Mouse (Mus musculus): ENCODE data around the gene Myo18a. TPM values are rescaled to one million over a fixed set of nuclear protein-coding genes. Genes with fewer than 3 reads are reported as not detected.

Gene Myo18a
- polyA plus RNA-seq, 1 experiment from 2014 or later: 38.2 TPM

- no peaks in the 10 kb centered on the region for H3K36me3 ChIP-seq (ENCODE audit: poor library complexity, severe bottlenecking)
- no peak within 1 kb of the TSS for H3K4me2 ChIP-seq
- H3K9me3 ChIP-seq (replicated peaks): no peaks in the 10 kb centered on the region
- H3K9ac ChIP-seq: no peak within 1 kb of the TSS
- WGBS: 86% methylated on average over 5 of the region's 5 CpGs
- no peaks in the 10 kb centered on the region for H3K27me3 ChIP-seq
- no peak for ATAC-seq
- H3K27ac ChIP-seq: peak within 1 kb of the TSS; percentile 70
- H3K4me1 ChIP-seq: peaks cover 74% of the 10 kb centered on the region
- no peak within 1 kb of the TSS for H3K4me3 ChIP-seq
These were observed 24.7 kb downstream of the Myo18a start, which contains the start of gene Gm10277 for GRCm38 (mm10) chr11:77787707-77788106. Gene Gm10277, minus strand, starts transcription at chr11:77787747.

DNA sequence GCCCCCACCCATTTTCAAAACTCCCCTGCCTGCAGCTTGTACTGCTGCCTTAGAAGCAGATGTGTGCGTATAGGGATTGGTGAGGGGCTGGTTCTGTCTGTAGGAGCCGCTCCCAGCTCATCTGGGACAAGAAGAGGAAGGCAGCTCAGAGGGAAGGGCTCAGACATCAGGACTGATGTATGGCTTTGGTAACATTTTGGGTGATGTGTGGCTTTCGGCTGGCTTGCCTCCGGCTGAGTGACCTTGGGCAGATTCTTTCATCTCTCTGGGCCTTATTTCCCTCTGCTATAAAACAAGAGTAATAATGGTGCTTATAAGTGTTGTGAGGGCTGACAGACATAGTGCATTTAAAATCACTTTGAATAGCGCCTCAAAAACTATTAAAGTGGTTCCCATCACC, 26.5 kb downstream of the Myo18a start:
- Histone ChIP-seq H3K9ac (no peak overlapping the region), H3K4me1 (peaks cover 65% of the 10 kb centered on the region), H3K27me3 (no peaks in the 10 kb centered on the region), H3K9me3 (replicated peaks) (no peaks in the 10 kb centered on the region), H3K4me3 (no peak overlapping the region), H3K27ac (no peak overlapping the region), H3K4me2 (no peak overlapping the region), H3K36me3 (ENCODE audit: poor library complexity, severe bottlenecking) (no peaks in the 10 kb centered on the region)
- ATAC-seq: no peak
- 89% methylated on average over 5 of the region's 5 CpGs for WGBS

DNA sequence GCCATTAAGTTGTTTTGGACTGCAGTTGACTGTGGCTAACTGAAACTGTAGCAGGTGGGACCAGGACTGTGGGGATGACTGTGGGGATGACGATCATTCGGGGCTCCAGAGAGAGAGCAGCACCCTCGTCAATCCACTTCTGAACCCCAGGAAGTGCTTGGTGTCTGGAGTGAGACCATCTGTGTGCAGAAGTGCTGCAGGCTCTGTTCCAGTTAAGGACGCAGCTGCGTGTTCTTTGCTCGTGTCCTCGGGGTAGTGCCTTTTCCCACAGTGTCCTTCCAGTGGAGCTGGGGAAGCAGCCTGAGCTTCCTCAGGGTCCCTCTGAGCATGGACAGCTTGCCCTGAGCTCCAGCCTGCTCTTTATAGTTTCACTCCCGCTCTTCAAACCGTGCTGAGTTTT, 27.2 kb downstream of the Myo18a start:
- 59% methylated on average over 9 of the region's 9 CpGs for WGBS
- Histone ChIP-seq H3K4me2 (no peak overlapping the region), H3K36me3 (ENCODE audit: poor library complexity, severe bottlenecking) (no peaks in the 10 kb centered on the region), H3K4me1 (peaks cover 57% of the 10 kb centered on the region), H3K9me3 (replicated peaks) (no peaks in the 10 kb centered on the region), H3K27ac (peak overlapping the region; percentile 91), H3K9ac (peak overlapping the region; percentile 61), H3K27me3 (no peaks in the 10 kb centered on the region), H3K4me3 (no peak overlapping the region)
- no peak for ATAC-seq

DNA sequence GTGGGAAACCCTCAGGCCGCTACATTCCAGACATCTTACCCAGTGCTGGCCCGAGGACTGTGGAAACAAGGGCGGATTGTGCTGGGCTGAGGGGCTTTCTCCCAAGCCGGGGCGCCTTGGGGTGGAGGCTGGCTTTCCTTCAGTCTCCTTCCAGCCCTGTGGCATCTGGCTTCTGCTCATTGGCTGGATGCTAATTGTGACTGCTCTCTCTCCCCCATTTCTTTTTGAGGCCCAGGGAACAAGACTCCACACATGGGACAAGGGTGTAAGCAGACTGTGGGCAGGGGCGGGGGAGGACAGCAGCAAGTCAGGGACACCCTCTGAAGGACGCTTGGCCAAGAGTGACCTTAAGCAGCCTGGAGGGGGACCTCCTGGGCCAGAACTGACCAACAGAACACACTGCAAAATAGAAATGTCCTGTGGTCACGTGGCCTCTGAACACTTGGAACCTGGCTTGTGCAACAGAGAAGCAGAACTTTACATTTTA, 28.2 kb downstream of the Myo18a start:
- H3K27ac ChIP-seq: peak overlapping the region; percentile 91
- H3K36me3 ChIP-seq (ENCODE audit: poor library complexity, severe bottlenecking): no peaks in the 10 kb centered on the region
- H3K4me3 ChIP-seq: no peak overlapping the region
- ATAC-seq: peak; percentile 47
- H3K9me3 ChIP-seq (replicated peaks): no peaks in the 10 kb centered on the region
- H3K4me2 ChIP-seq: peak overlapping the region; percentile 18; the same call in 1 of the 2 replicates
- peak overlapping the region; percentile 61 for H3K9ac ChIP-seq
- no peaks in the 10 kb centered on the region for H3K27me3 ChIP-seq
- 28% methylated on average over 8 of the region's 8 CpGs for WGBS
- H3K4me1 ChIP-seq: peaks cover 47% of the 10 kb centered on the region

- Histone ChIP-seq H3K9ac (peak overlapping the region; percentile 61), H3K36me3 (ENCODE audit: poor library complexity, severe bottlenecking) (no peaks in the 10 kb centered on the region), H3K4me3 (no peak overlapping the region), H3K4me1 (peaks cover 42% of the 10 kb centered on the region), H3K4me2 (peak overlapping the region; percentile 5), H3K9me3 (replicated peaks) (no peaks in the 10 kb centered on the region), H3K27ac (peak overlapping the region; percentile 91), H3K27me3 (no peaks in the 10 kb centered on the region)
- 32% methylated on average over 12 of the region's 12 CpGs for WGBS
- ATAC-seq: no peak
These were observed 28.9 kb downstream of the Myo18a start for GRCm38 (mm10) chr11:77791752-77792565.

- no peaks in the 10 kb centered on the region for H3K27me3 ChIP-seq
- H3K9me3 ChIP-seq (replicated peaks): no peaks in the 10 kb centered on the region
- 0 out of 2 replicates have a peak, but pooled peaks have one; percentile 15 for ATAC-seq
- H3K4me2 ChIP-seq: peak overlapping the region; percentile 73
- 0 out of 2 replicates have a peak overlapping the region, but pooled peaks have one; percentile 61 for H3K9ac ChIP-seq
- no peaks in the 10 kb centered on the region for H3K36me3 ChIP-seq (ENCODE audit: poor library complexity, severe bottlenecking)
- WGBS: 56% methylated on average over 7 of the region's 7 CpGs
- peaks cover 42% of the 10 kb centered on the region for H3K4me1 ChIP-seq
- H3K4me3 ChIP-seq: no peak overlapping the region
- H3K27ac ChIP-seq: peak overlapping the region; percentile 91
These were observed 29.5 kb downstream of the Myo18a start for GRCm38 (mm10) chr11:77792566-77792909.

DNA sequence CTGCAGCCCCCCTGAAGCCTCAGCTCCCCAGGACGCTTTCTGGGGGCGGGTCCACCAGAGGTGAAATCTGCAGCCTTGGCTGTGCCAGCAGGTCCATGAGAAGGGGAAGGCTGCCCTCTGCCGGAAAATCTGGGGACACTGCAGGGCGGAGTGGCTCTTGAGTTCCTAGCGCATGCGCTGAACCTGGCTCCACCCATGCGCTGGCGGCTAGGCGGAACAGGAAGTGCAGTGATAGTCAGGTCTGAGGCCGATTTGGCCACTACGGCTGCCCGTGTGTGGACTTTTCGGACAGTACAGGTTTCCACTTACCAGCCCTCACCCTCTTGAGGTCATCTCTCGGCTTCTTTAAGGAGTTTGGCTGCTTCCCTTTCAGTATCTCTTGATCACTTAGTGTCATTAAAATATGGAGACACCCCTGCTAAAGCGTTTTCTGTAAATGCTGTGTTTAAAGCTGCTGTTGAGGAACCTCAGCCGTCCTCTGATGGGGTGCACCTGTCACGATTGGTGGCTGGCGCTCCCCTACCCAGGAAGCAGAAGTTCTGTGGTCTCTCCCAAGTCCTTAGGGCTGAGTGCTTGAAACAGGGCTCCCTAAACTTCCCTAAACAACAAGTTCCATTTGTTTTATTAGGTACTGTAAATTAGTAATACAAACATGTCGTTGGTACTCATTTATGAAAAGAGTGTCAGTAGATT, 30.3 kb downstream of the Myo18a start:
- H3K4me2 ChIP-seq: peak overlapping the region; percentile 73
- 5% methylated on average over 19 of the region's 19 CpGs for WGBS
- no peaks in the 10 kb centered on the region for H3K27me3 ChIP-seq
- H3K4me3 ChIP-seq: peak overlapping the region; percentile 43
- ATAC-seq: peak; percentile 87
- peak overlapping the region; percentile 62 for H3K9ac ChIP-seq
- no peaks in the 10 kb centered on the region for H3K36me3 ChIP-seq (ENCODE audit: poor library complexity, severe bottlenecking)
- peaks cover 42% of the 10 kb centered on the region for H3K4me1 ChIP-seq
- H3K27ac ChIP-seq: peak overlapping the region; percentile 91; the same call in 1 of the 2 replicates
- no peaks in the 10 kb centered on the region for H3K9me3 ChIP-seq (replicated peaks)

GRCm38 (mm10) chr11:77795216-77795615, 32.2 kb downstream of the Myo18a start:
- Histone ChIP-seq H3K4me2 (no peak overlapping the region), H3K9ac (no peak overlapping the region; the same call in 1 of the 2 replicates), H3K4me1 (peaks cover 33% of the 10 kb centered on the region), H3K9me3 (replicated peaks) (no peaks in the 10 kb centered on the region), H3K27ac (no peak overlapping the region), H3K27me3 (no peaks in the 10 kb centered on the region), H3K36me3 (ENCODE audit: poor library complexity, severe bottlenecking) (no peaks in the 10 kb centered on the region), H3K4me3 (no peak overlapping the region)
- ATAC-seq: no peak
- WGBS: 85% methylated on average over 5 of the region's 5 CpGs

DNA sequence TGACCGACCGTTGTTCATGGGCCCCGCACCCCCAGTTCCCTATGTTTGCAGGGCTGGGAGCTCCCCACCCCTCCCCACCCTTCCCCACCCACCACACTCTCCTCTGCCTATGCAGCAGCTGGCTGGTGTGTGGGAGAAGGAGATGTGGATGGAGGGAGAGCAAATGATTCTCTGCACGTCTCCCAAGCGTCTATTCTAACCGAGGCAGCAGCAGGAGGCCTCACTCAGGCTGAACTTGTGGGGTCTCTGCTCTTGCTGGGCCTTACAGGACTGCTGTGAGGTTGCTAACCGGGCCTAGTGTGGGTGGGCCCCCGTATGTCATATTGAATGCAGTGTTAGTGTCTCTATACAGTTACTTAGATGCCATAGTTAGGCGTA, 37.4 kb downstream of the Myo18a start:
- H3K4me1 ChIP-seq: peaks cover 14% of the 10 kb centered on the region
- peak overlapping the region; percentile 31; the same call in 1 of the 2 replicates for H3K9ac ChIP-seq
- no peak overlapping the region for H3K4me2 ChIP-seq
- H3K36me3 ChIP-seq (ENCODE audit: poor library complexity, severe bottlenecking): no peaks in the 10 kb centered on the region
- no peak for ATAC-seq
- no peak overlapping the region for H3K27ac ChIP-seq
- no peak overlapping the region for H3K4me3 ChIP-seq
- no peaks in the 10 kb centered on the region for H3K27me3 ChIP-seq
- WGBS: 73% methylated on average over 9 of the region's 9 CpGs
- no peaks in the 10 kb centered on the region for H3K9me3 ChIP-seq (replicated peaks)

GRCm38 (mm10) chr11:77800869-77801701, 38.0 kb downstream of the Myo18a start:
- H3K27ac ChIP-seq: no peak overlapping the region; the same call in 1 of the 2 replicates
- ATAC-seq: peak; percentile 48; the same call in 1 of the 2 replicates
- 34% methylated on average over 15 of the region's 15 CpGs for WGBS

DNA sequence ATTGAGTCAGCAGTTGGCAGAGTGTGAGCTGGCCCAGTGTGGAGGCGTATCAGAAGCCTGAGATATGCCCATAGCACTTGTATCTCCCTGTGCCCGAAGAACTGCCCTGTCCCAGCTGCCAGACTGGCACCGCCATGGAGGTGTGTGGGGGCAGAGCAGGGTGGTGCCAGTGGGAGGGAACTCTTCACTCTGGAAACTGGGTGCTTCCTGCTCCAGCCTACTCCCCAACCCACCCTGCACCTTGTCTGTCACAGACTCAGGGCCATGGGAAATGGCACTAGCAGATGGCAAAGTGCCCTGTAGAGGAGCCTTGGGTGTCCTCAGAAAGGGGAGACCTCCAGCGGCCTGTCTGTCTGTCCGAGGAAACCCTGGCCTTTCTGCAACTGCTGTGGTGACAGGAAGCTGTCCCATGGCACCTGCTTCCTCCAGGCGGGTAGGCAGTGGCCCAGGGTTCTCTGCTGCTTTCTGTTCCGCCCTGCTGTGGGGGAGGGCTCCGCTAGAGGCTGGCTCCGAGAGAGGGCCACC, 39.4 kb downstream of the Myo18a start:
- Histone ChIP-seq H3K36me3 (ENCODE audit: poor library complexity, severe bottlenecking) (no peaks in the 10 kb centered on the region), H3K9me3 (replicated peaks) (no peaks in the 10 kb centered on the region), H3K27me3 (no peaks in the 10 kb centered on the region), H3K4me3 (no peak overlapping the region), H3K9ac (no peak overlapping the region), H3K4me1 (peaks cover 27% of the 10 kb centered on the region), H3K27ac (no peak overlapping the region), H3K4me2 (no peak overlapping the region)
- WGBS: 68% methylated on average over 9 of the region's 9 CpGs
- no peak for ATAC-seq

More at GRCm38 (mm10) chr11:77800869-77801701, 38.0 kb downstream of the Myo18a start:
- H3K36me3 ChIP-seq (ENCODE audit: poor library complexity, severe bottlenecking): no peaks in the 10 kb centered on the region
- no peak overlapping the region for H3K4me2 ChIP-seq
- H3K4me1 ChIP-seq: peaks cover 14% of the 10 kb centered on the region
- no peak overlapping the region for H3K4me3 ChIP-seq
- no peaks in the 10 kb centered on the region for H3K9me3 ChIP-seq (replicated peaks)
- peak overlapping the region; percentile 31; the same call in 1 of the 2 replicates for H3K9ac ChIP-seq
- no peaks in the 10 kb centered on the region for H3K27me3 ChIP-seq
